Mouse (Mus musculus): ENCODE results near the gene Fyb2.

Fyb2 gene

DNA sequence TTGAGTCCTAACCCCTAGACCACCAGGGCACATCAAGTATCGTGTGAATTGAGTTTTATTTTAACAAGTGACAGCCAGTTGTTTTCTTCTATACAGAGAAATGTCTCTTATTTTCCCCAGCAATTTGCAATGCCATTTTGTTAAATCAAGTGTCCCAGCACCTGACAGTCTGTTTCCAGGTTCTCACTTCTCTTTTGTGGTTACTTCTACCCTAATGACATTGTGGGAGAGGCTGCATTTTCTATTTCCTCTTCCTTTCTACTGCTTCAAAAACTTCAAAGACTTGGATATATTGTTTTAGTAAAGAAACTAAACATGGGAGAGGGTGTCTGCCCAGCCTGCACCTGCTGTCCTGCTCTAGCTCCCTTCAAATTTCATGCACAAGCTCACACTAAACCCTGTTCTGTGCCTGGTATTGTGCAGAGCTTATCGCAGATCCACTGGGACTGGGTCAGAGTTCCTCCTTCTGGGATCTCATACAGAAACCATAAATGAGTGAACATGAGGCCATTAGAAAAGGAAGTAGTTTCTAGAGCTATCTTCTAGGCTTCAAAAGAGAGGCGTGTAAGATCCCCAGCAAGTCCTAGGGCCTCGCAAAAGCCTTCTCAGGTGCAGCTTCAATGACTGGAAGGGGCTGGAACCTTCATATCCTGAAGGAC lies 94.2 kb downstream of the Fyb2 start:
- DNase-seq (ENCODE audit: low spot score): no peak

DNA sequence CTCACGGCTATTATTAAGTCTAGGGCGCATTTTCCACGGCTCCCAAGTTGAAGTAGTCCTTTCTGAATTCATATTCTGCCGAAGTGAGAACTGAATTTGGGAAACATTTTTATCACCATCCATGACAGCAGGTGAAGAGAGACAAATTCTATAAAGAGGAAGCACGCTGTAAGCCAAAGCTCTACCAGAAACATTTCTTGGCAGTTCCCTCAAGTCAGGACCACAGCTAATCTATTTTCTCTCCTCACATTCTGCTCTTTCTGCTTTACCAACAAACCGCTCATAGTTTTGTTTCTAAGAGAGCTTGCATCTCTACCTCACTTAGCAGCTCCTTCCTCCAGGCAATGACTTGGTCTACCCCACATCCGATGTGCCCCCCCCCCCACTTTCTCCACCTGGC lies 100.5 kb downstream of the Fyb2 start:
- DNase-seq (ENCODE audit: low spot score): no peak

DNA sequence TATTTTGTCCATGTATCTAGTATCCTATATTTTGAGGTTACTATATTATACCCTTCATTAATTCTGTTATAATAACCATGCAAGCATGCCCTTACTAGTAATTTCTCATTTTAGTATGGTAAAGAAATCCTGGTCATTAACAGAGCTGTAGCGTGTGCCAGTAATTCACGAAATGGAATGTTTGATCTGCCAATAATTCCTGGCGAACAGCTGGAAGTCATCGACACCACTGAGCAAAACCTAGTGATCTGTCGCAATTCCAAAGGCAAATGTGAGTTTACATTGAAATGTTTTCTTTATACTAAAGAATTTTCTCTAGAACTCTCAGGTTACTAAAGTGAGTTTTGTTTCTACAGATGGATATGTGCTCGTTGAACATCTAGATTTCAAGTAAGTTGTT lies 102.2 kb downstream of the Fyb2 start:
- no peak for DNase-seq (ENCODE audit: low spot score)

DNA sequence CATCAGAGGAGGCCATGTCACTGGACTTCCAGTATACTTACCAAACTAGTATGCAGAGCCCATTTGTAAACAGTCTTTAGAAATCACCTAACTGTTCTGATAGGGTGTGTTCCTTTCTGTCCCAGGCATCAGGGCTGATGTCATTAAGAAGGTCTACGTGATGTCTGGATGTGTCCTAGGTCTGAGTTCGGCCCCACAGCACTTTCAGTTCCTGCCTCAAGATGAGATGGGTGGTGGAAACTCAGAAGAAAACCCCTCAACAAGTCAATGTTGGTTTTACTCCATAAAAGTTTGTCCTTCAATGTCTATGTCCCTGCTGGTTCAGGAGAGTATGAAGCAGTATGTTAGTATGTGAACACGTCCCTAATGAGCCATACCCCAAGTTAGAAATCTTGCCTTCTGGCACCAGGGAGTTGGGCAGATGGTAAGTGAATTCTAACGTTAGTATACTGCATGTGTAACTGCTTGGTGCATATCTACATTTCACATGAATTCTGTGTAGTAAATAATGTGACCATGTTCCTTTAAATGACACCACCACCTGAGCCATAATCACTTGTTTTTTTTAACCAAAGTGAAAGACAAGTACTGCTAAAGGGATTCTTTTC lies 102.9 kb downstream of the Fyb2 start:
- no peak for DNase-seq (ENCODE audit: low spot score)

DNA sequence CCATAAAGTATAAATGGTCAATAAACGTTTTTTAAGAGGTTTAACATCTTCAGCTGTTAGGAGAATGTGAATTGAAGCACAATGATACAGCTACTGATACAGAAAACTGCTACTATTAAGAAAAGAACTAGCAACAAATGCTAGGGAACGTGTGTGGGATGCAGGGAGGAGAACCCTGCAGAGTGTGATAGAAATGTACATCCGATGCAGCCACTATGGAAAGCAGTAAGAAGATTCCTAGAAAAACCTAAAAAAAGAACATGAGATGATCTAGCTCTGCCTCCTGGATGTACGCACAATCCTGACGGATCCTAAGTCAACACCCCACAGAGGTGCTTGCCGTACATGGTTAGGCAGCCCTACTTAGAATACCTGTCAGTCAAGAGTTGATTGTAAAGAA lies 114.0 kb downstream of the Fyb2 start:
- no peak for DNase-seq (ENCODE audit: low spot score)

DNA sequence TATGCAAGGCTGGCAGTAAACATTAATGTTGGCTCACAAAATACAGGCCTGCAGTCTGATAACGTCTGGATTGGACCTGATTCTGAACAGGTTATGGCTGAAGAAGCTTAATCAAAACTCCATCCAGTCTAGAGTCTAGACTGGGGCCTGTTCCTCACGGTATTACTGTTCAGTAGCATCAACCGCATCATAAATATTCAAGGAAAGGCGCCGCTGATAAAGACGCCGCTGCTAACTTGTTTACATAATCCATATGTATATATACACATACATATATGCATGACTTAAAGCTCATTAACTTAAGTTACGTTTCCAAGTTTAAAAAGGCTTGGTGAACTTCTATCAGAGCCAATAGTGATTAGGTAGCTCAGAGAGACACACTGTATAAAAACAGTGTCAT lies 117.8 kb downstream of the Fyb2 start:
- no peak for DNase-seq (ENCODE audit: low spot score)

DNA sequence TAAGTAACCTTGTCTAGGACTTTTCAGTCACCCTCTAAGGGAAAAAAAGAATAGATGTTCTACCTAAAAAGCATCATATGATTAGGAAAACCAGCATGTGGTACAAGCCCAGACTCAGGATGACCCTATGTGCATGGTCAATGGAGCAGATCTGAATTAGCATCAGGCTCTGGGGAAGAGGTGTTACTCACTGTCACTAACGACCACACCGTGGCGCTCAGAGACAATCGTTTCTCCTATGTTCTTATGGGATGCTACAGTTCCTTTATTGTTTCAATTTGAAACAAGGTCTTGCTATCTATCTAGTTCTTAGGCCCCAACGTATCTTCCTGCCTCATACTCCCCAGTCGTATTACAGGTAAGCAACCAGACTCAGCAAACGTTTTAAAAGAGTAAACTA lies 119.9 kb downstream of the Fyb2 start:
- no peak for DNase-seq (ENCODE audit: low spot score)

DNA sequence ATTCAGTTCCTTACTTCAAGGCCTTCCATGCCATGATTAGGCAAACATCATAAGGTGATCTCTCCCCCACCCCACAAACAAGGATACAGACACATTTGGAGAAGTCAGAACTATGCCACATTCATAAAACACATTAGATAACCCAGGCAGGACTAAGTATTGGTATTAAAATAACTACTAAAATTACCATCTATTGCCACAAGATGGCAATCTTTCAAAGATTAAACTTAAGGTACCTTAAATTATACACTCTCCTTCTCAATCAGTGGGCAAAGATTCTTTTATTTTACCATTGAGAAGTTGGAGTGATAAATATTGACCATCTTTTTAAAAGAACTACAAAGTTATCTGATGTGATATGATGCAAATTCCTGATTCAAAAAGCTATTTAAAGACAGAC lies 121.0 kb downstream of the Fyb2 start:
- DNase-seq (ENCODE audit: low spot score): no peak

DNA sequence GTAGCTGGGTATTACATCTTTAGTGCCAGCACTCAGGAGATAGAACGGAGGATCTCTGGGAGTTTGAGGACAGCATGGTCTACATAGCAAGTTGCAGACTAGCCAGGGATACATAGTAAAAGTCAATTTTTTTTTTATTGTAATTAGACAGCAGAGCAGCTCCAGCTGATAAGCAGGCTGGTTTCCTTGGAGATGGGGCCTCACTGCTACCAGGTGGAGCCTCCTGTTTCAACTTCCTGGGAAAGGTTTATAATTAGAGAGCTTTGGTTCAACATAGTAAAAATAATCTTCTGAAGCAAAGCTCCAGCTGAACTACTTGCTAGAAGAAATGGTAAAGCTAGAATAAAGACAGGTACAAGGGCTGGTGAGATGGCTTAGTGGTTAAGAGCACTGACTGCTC lies 136.8 kb downstream of the Fyb2 start:
- DNase-seq (ENCODE audit: low spot score): no peak

DNA sequence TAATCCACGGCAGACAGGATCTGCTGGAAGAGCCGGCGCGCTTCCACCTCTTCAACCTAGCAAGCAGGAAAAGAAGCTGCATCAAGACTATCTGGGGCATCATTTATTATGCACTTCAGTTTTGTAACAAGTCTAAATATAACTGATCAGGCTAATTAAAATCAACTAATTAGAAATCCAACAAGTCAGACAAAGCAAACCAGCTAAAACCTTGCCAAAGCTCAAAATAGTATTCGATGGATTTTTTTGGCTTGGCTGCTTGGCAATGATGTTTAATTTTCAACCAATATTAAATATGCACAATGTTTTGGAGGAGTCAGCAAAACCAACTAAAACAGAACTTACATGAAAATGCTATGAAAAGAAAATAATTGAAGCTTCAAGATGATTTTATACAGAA lies 138.0 kb downstream of the Fyb2 start:
- DNase-seq (ENCODE audit: low spot score): peak; percentile 21

Measured in layer of hippocampus, adult 11-12 months (tissue).